Mouse (Mus musculus) testis, adult 2 months (tissue): ENCODE results near the gene Cd84. TPM values are rescaled to one million over a fixed set of nuclear protein-coding genes. Genes with fewer than 3 reads are reported as not detected.

ENCODE experiments used
- H3K27ac ChIP-seq: fragments of 200-500 bp; 2 replicates; pipeline ENCODE4 v1.5.1; 2012; ENCODE audit warnings: low read depth, low read length; ENCODE audit not compliant: control insufficient read depth, insufficient read depth
- H3K27me3 ChIP-seq: fragments of 200-500 bp; 2 replicates; pipeline ENCODE4 v1.6.1; 2012; ENCODE audit warnings: mild to moderate bottlenecking, low read length, moderate library complexity; ENCODE audit not compliant: control insufficient read depth, insufficient read depth
- H3K36me3 ChIP-seq: fragments of 200-500 bp; 2 replicates; pipeline ENCODE4 v1.6.1; 2012; ENCODE audit warnings: mild to moderate bottlenecking, low read length; ENCODE audit not compliant: control insufficient read depth, insufficient read depth
- H3K4me1 ChIP-seq: fragments of 200-500 bp; 2 replicates; pipeline ENCODE4 v1.6.1; 2012; ENCODE audit warnings: low read length; ENCODE audit not compliant: control insufficient read depth, insufficient read depth
- H3K4me3 ChIP-seq: fragments of 200-500 bp; 2 replicates; pipeline ENCODE4 v1.5.1; 2012; ENCODE audit warnings: low read depth, mild to moderate bottlenecking, low read length, moderate library complexity, mixed read lengths; ENCODE audit not compliant: control insufficient read depth
- CTCF ChIP-seq: fragments of 200-500 bp; IDR thresholded peaks from 2 replicates; pipeline ENCODE4 v1.5.1; 2012; ENCODE audit warnings: low read depth, mild to moderate bottlenecking, inconsistent platforms, low read length, moderate library complexity; ENCODE audit not compliant: control insufficient read depth, insufficient read depth, insufficient replicate concordance
- POLR2A ChIP-seq: fragments of 200-500 bp; IDR thresholded peaks from 2 replicates; pipeline ENCODE4 v1.6.1; 2012; ENCODE audit warnings: low read depth, mild to moderate bottlenecking, inconsistent platforms, low read length, moderate library complexity; ENCODE audit not compliant: control insufficient read depth
- polyA plus RNA-seq: library from polyadenylated mRNA; depleted of rRNA; stranded (reverse); fragments of >200 nt; gene quantifications from 2 replicates; pipeline ENCODE4 v1.2.3, GENCODE M21; 2012

The Cd84 gene
- polyA plus RNA-seq, 1 experiment = 0.56 TPM

- Histone ChIP-seq H3K36me3 (no peaks in the 10 kb centered on the region), H3K27ac (no peak within 1 kb of the TSS), H3K27me3 (peaks cover 2% of the 10 kb centered on the region; the same call in 1 of the 2 replicates), H3K4me3 (no peak within 1 kb of the TSS), H3K4me1 (no peaks in the 10 kb centered on the region)
- TF ChIP-seq CTCF (no peak), POLR2A (no peak)
These were observed 78.0 kb downstream of the Cd84 start, which contains the start of gene Slamf6 for GRCm38 (mm10) chr1:171917305-171918039. Gene Slamf6 (plus strand): TSS chr1:171917515.

- H3K27me3 ChIP-seq = peaks cover 2% of the 10 kb centered on the region; the same call in 1 of the 2 replicates
- H3K4me1 ChIP-seq = no peaks in the 10 kb centered on the region
- H3K4me3 ChIP-seq = no peak overlapping the region
- TF ChIP-seq CTCF (no peak), POLR2A (no peak)
- H3K27ac ChIP-seq = no peak overlapping the region
- H3K36me3 ChIP-seq = no peaks in the 10 kb centered on the region
These were observed 78.8 kb downstream of the Cd84 start for GRCm38 (mm10) chr1:171918136-171918920.

- Histone ChIP-seq H3K27me3 (peaks cover 2% of the 10 kb centered on the region; the same call in 1 of the 2 replicates), H3K36me3 (no peaks in the 10 kb centered on the region), H3K4me3 (no peak overlapping the region), H3K27ac (no peak overlapping the region), H3K4me1 (no peaks in the 10 kb centered on the region)
- TF ChIP-seq POLR2A = no peak
- TF ChIP-seq CTCF = no peak
These were observed 79.7 kb downstream of the Cd84 start for GRCm38 (mm10) chr1:171919193-171919592.

- TF ChIP-seq POLR2A (no peak), CTCF (no peak)
- H3K36me3 ChIP-seq = no peaks in the 10 kb centered on the region
- no peak overlapping the region for H3K27ac ChIP-seq
- no peak overlapping the region for H3K4me3 ChIP-seq
- peaks cover 2% of the 10 kb centered on the region; the same call in 1 of the 2 replicates for H3K27me3 ChIP-seq
- H3K4me1 ChIP-seq = no peaks in the 10 kb centered on the region
These were observed 80.5 kb downstream of the Cd84 start for GRCm38 (mm10) chr1:171919901-171920510.

- TF ChIP-seq POLR2A (no peak), CTCF (no peak)
- peaks cover 2% of the 10 kb centered on the region; the same call in 1 of the 2 replicates for H3K27me3 ChIP-seq
- no peak overlapping the region for H3K4me3 ChIP-seq
- H3K4me1 ChIP-seq = no peaks in the 10 kb centered on the region
- H3K36me3 ChIP-seq = no peaks in the 10 kb centered on the region
- no peak overlapping the region for H3K27ac ChIP-seq
These were observed 81.6 kb downstream of the Cd84 start for GRCm38 (mm10) chr1:171920989-171921621.

GRCm38 (mm10) chr1:171921641-171922040 lies 82.1 kb downstream of the Cd84 start:
- no peaks in the 10 kb centered on the region for H3K4me1 ChIP-seq
- no peak overlapping the region for H3K4me3 ChIP-seq
- no peaks in the 10 kb centered on the region for H3K36me3 ChIP-seq

More at GRCm38 (mm10) chr1:171921641-171922040, 82.1 kb downstream of the Cd84 start:
- Histone ChIP-seq H3K27ac (no peak overlapping the region), H3K27me3 (peaks cover 2% of the 10 kb centered on the region; the same call in 1 of the 2 replicates)
- TF ChIP-seq POLR2A (no peak), CTCF (no peak)
